Mouse (Mus musculus) thymus, adult 2 months (tissue): ENCODE results near the gene Wscd2.

Source experiments
- CTCF ChIP-seq: fragments of 200-500 bp; IDR thresholded peaks from 2 replicates; pipeline ENCODE4 v1.5.1; 2012; ENCODE audit warnings: mild to moderate bottlenecking, control low read depth, low read length, moderate library complexity, borderline replicate concordance; ENCODE audit not compliant: control insufficient read depth, poor library complexity, insufficient read depth; ENCODE audit errors: extremely low read depth
- POLR2A ChIP-seq: fragments of 200-500 bp; IDR thresholded peaks from 2 replicates; pipeline ENCODE4 v1.6.1; 2012; ENCODE audit warnings: mild to moderate bottlenecking, low read length, control low read depth, moderate library complexity; ENCODE audit not compliant: control insufficient read depth, poor library complexity, insufficient read depth; ENCODE audit errors: extremely low read depth

DNA sequence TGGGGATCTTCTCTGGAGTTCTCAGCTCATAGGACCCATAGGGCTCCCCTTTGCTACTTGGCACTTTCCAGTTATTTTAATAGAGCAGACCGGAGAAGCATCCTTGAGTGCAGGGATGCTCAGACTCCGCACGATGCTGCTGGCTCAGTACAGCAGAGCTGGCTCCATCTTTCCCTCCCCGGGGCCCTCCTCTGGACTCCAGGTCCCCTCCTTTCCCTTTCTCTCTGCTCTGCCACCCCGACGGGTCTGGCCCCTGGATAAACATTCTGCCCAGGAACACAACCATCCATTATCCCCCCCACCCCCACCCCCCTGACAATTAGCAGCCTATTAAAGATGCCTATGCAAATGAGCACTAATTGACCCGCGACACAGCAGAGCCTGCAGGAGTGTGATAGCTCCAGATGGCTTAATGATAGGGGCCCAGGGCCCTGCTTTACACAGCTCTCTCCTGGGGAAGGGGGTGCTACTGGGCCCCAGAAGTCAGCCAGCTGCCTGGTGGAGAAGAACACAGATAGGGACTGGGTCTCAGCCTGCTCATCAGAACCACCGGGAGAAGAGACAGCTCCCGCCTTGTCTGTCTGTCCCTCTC is 52.8 kb downstream of the Wscd2 start:
- TF ChIP-seq CTCF = no peak
- TF ChIP-seq POLR2A = no peak
